Mouse (Mus musculus) gastrocnemius, adult 18-20 months (tissue): ENCODE data around the gene Irak2. TPM values are rescaled to one million over a fixed set of nuclear protein-coding genes. Genes with fewer than 3 reads are reported as not detected.

Experiments used
- microRNA-seq: library from miRNA; unstranded; fragments of <30 nt; microRNA quantifications from one replicate; pipeline ENCODE4 v1.2.0, GENCODE M21; 2021
- total RNA-seq, 2 experiments: library from RNA; stranded (reverse); gene quantifications; 2 replicates each; pipeline ENCODE4 v1.2.3; 2021

Gene Irak2
- total RNA-seq, 2 experiments from 2014 or later = 4.6 to 9.0 TPM

Small RNAs within 50 kb of the gene (microRNA-seq; reads per million reads assigned to microRNA genes)
- gene Mir7042 = not detected

Other genes with a start within 250 kb of the Irak2 start
- under 1 TPM; 0.52 to 0.82 TPM for gene Ttll3, start 249.2 kb upstream of the Irak2 start, total RNA-seq
- 10 to 100 TPM in 1 of 2 experiments, 1 to 10 TPM in 1; 9.2 to 11.1 TPM for gene Rpusd3, start 219.1 kb upstream of the Irak2 start, total RNA-seq
- 10 to 100 TPM in 1 of 2 experiments, 1 to 10 TPM in 1; 9.9 to 17.2 TPM for gene Cidec, start 202.7 kb upstream of the Irak2 start, total RNA-seq
- 10 to 100 TPM; 28.2 to 28.9 TPM for gene Jagn1, start 195.9 kb upstream of the Irak2 start, total RNA-seq
- gene Il17re, start 180.0 kb upstream of the Irak2 start, total RNA-seq = under 1 TPM; 0.26 to 0.30 TPM
- 1 to 10 TPM; 3.8 to 4.9 TPM for gene Il17rc, start 167.0 kb upstream of the Irak2 start, total RNA-seq
- 10 to 100 TPM; 42.1 to 45.1 TPM for gene Creld1, start 155.2 kb upstream of the Irak2 start, total RNA-seq
- under 1 TPM in 1 of 2 experiments, not detected in 1; 0.07 TPM for gene Prrt3, start 136.5 kb upstream of the Irak2 start, total RNA-seq
- 10 to 100 TPM; 53.8 to 59.1 TPM for gene Emc3, start 106.8 kb upstream of the Irak2 start, total RNA-seq
- under 1 TPM; 0.09 to 0.32 TPM for gene Fancd2, start 106.8 kb upstream of the Irak2 start, total RNA-seq
- not detected for gene Fancd2os, start 37.8 kb upstream of the Irak2 start, total RNA-seq
- gene Brk1, start 33.7 kb upstream of the Irak2 start, total RNA-seq = 10 to 100 TPM; 40.7 to 41.1 TPM
- 1 to 10 TPM; 4.2 to 5.0 TPM for gene Vhl, start 14.5 kb upstream of the Irak2 start, total RNA-seq
- 10 to 100 TPM; 38.0 to 47.5 TPM for gene Tatdn2, start 58.6 kb downstream of the Irak2 start, total RNA-seq
- gene Ghrl, start 81.4 kb downstream of the Irak2 start, total RNA-seq = not detected
- 10 to 100 TPM; 64.7 to 66.4 TPM for gene Sec13, start 102.3 kb downstream of the Irak2 start, total RNA-seq